Mouse (Mus musculus): ENCODE measurements around the gene Uqcc2.

The Uqcc2 gene

GRCm38 (mm10) chr17:27133551-27134141 is at the start of gene Uqcc2:
Uqcc2 (minus strand) TSS chr17:27133916.
- DNase-seq (ENCODE audit: low read depth, low spot score) = peak; percentile 95

GRCm38 (mm10) chr17:27182401-27182800 is 48.7 kb upstream of the Uqcc2 start:
- no peak for DNase-seq (ENCODE audit: low read depth, low spot score)

GRCm38 (mm10) chr17:27181666-27182065 is 48.0 kb upstream of the Uqcc2 start:
- DNase-seq (ENCODE audit: low read depth, low spot score) = no peak

- no peak for DNase-seq (ENCODE audit: low read depth, low spot score)
These were observed 46.1 kb upstream of the Uqcc2 start for GRCm38 (mm10) chr17:27179681-27180280.

- DNase-seq (ENCODE audit: low read depth, low spot score) = no peak
These were observed 44.9 kb upstream of the Uqcc2 start for GRCm38 (mm10) chr17:27178427-27179177.

- DNase-seq (ENCODE audit: low read depth, low spot score) = no peak
These were observed 44.3 kb upstream of the Uqcc2 start for GRCm38 (mm10) chr17:27178019-27178418.

- DNase-seq (ENCODE audit: low read depth, low spot score) = no peak
These were observed 43.0 kb upstream of the Uqcc2 start for GRCm38 (mm10) chr17:27176754-27177153.

GRCm38 (mm10) chr17:27176287-27176686 is 42.6 kb upstream of the Uqcc2 start:
- DNase-seq (ENCODE audit: low read depth, low spot score) = no peak

- DNase-seq (ENCODE audit: low read depth, low spot score) = no peak
These were observed 41.6 kb upstream of the Uqcc2 start for GRCm38 (mm10) chr17:27175196-27175874.

GRCm38 (mm10) chr17:27173715-27174114 is 40.0 kb upstream of the Uqcc2 start:
- no peak for DNase-seq (ENCODE audit: low read depth, low spot score)

GRCm38 (mm10) chr17:27172459-27172858 is 38.7 kb upstream of the Uqcc2 start:
- no peak for DNase-seq (ENCODE audit: low read depth, low spot score)

- no peak for DNase-seq (ENCODE audit: low read depth, low spot score)
These were observed 37.4 kb upstream of the Uqcc2 start for GRCm38 (mm10) chr17:27171121-27171520.

- DNase-seq (ENCODE audit: low read depth, low spot score) = no peak
These were observed 36.4 kb upstream of the Uqcc2 start for GRCm38 (mm10) chr17:27169952-27170695.

GRCm38 (mm10) chr17:27168569-27168968 is 34.9 kb upstream of the Uqcc2 start:
- DNase-seq (ENCODE audit: low read depth, low spot score) = no peak

- no peak for DNase-seq (ENCODE audit: low read depth, low spot score)
These were observed 33.8 kb upstream of the Uqcc2 start, which contains the start of gene Ip6k3 for GRCm38 (mm10) chr17:27167545-27167944. Ip6k3 (minus strand) TSS chr17:27167795.

GRCm38 (mm10) chr17:27166901-27167300 is 33.2 kb upstream of the Uqcc2 start:
- no peak for DNase-seq (ENCODE audit: low read depth, low spot score)

GRCm38 (mm10) chr17:27165054-27165773 is 31.5 kb upstream of the Uqcc2 start:
- no peak for DNase-seq (ENCODE audit: low read depth, low spot score)

- no peak for DNase-seq (ENCODE audit: low read depth, low spot score)
These were observed 27.2 kb upstream of the Uqcc2 start for GRCm38 (mm10) chr17:27160905-27161304.

GRCm38 (mm10) chr17:27159169-27159568 is 25.5 kb upstream of the Uqcc2 start:
- no peak for DNase-seq (ENCODE audit: low read depth, low spot score)

GRCm38 (mm10) chr17:27158439-27158838 is 24.7 kb upstream of the Uqcc2 start:
- DNase-seq (ENCODE audit: low read depth, low spot score) = no peak

GRCm38 (mm10) chr17:27155752-27156151 is 22.0 kb upstream of the Uqcc2 start:
- no peak for DNase-seq (ENCODE audit: low read depth, low spot score)
